19 mouse cellular contexts compared by ENCODE assay signal in genomic region chr6:30551193-30551515, GRCm38 (mm10). TPM values are rescaled to one million over a fixed set of nuclear protein-coding genes. Genes with fewer than 3 reads are reported as not detected.
A peak's percentile ranks its signal among the peaks of the same experiment; 100 is the strongest.
DNase-seq lines count a peak whose midpoint lies in the region; ATAC-seq and TF ChIP-seq lines count a peak whose summit lies in the region.
"Had no signal": no experiment of that assay in that cellular context is flagged by ENCODE, and none has a peak within 500 bp of the region (broad histone marks: within the 10 kb centered on the region; RNA-seq: fewer than 3 reads in every experiment).

No protein-coding gene starts in this region.

- no peak for DNase-seq in hindbrain, embryonic 10.5 days (ENCODE audit: low spot score)
- no peak for DNase-seq in heart, postnatal 36 days
- no peak for DNase-seq in left cerebral cortex, adult 18-20 months (ENCODE audit: low spot score in 2 of 2)
- DNase-seq in B cell, adult 2 months: no peak
- DNase-seq: adrenal gland, adult 8-10 months; cerebellum, adult 11 months; kidney, adult 18-20 months; layer of hippocampus, postnatal 36 days; lung, postnatal 4 days had no signal

- TF ChIP-seq POLR2A in embryonic fibroblast, embryonic 13.5 days (IDR thresholded peaks at IDR 0.05; ENCODE audit: low read depth, low read length): no peak

- no peak overlapping the region for H3K4me2 ChIP-seq in hindbrain, embryonic 16.5 days (ENCODE audit: low read length)
- H3K4me2 ChIP-seq in hindbrain, embryonic 15.5 days: no peak overlapping the region
- no peak overlapping the region for H3K4me2 ChIP-seq in midbrain, embryonic 16.5 days (ENCODE audit: low read length)

- no peak for ATAC-seq in hindbrain, embryonic 16.5 days
- ATAC-seq in hindbrain, embryonic 15.5 days (ENCODE audit: low FRiP score, low read depth): no peak
- ATAC-seq in midbrain, embryonic 16.5 days: no peak

- H3K4me3 ChIP-seq in hindbrain, embryonic 10.5 days: no peak overlapping the region; the same call in 1 of the 2 replicates
- H3K4me3 ChIP-seq in hindbrain, embryonic 16.5 days (ENCODE audit: low read length): no peak overlapping the region
- H3K4me3 ChIP-seq in embryonic fibroblast, embryonic 13.5 days (ENCODE audit: insufficient read depth, low read length): no peak overlapping the region
- no peak overlapping the region for H3K4me3 ChIP-seq in hindbrain, embryonic 15.5 days
- no peak overlapping the region for H3K4me3 ChIP-seq in midbrain, embryonic 16.5 days (ENCODE audit: low read depth, low read length)
- H3K4me3 ChIP-seq: neural tube, embryonic 12.5 days had no signal

- no peak overlapping the region for H3K9ac ChIP-seq in hindbrain, embryonic 16.5 days (ENCODE audit: low read depth, low read length)
- no peak overlapping the region for H3K9ac ChIP-seq in hindbrain, embryonic 15.5 days
- no peak overlapping the region for H3K9ac ChIP-seq in midbrain, embryonic 16.5 days (ENCODE audit: low read depth, low read length)
- H3K9ac ChIP-seq: liver, embryonic 14.5 days; neural tube, embryonic 12.5 days had no signal

- no peaks in the 10 kb centered on the region for H3K36me3 ChIP-seq in hindbrain, embryonic 10.5 days
- no peaks in the 10 kb centered on the region for H3K36me3 ChIP-seq in hindbrain, embryonic 16.5 days (ENCODE audit: control insufficient read depth, insufficient read depth, low read length)
- H3K36me3 ChIP-seq in hindbrain, embryonic 15.5 days: no peaks in the 10 kb centered on the region
- H3K36me3 ChIP-seq in midbrain, embryonic 16.5 days (ENCODE audit: control insufficient read depth, insufficient read depth, low read length): no peaks in the 10 kb centered on the region
- H3K36me3 ChIP-seq: heart, embryonic 13.5 days; neural tube, embryonic 12.5 days had no signal

- no peak for TF ChIP-seq CTCF in embryonic fibroblast, embryonic 13.5 days (IDR thresholded peaks at IDR 0.05; ENCODE audit: borderline replicate concordance, insufficient read depth, low read length)

- peaks cover 77% of the 10 kb centered on the region for H3K4me1 ChIP-seq in hindbrain, embryonic 10.5 days (replicated peaks)
- peaks cover 26% of the 10 kb centered on the region for H3K4me1 ChIP-seq in hindbrain, embryonic 16.5 days (ENCODE audit: control insufficient read depth, insufficient read depth, low read depth, low read length)
- H3K4me1 ChIP-seq in embryonic fibroblast, embryonic 13.5 days (ENCODE audit: control insufficient read depth, insufficient read depth, low read length): peaks cover 13% of the 10 kb centered on the region
- peaks cover 42% of the 10 kb centered on the region for H3K4me1 ChIP-seq in hindbrain, embryonic 15.5 days (replicated peaks)
- H3K4me1 ChIP-seq in midbrain, embryonic 16.5 days (ENCODE audit: control insufficient read depth, insufficient read depth, low read length): peaks cover 36% of the 10 kb centered on the region

- intact Hi-C loops in heart, postnatal 36 days (cut with DNase I): loop anchor here (5.0 kb wide), 1 partner anchor 101 kb away; no protein-coding TSS in a partner anchor

- no peaks in the 10 kb centered on the region for H3K9me3 ChIP-seq in hindbrain, embryonic 10.5 days
- H3K9me3 ChIP-seq in hindbrain, embryonic 16.5 days (ENCODE audit: control insufficient read depth, low read length): no peaks in the 10 kb centered on the region
- H3K9me3 ChIP-seq in hindbrain, embryonic 15.5 days: no peaks in the 10 kb centered on the region
- H3K9me3 ChIP-seq in midbrain, embryonic 16.5 days (replicated peaks; ENCODE audit: control insufficient read depth, low read length, poor library complexity, severe bottlenecking): no peaks in the 10 kb centered on the region
- H3K9me3 ChIP-seq: neural tube, embryonic 12.5 days had no signal

- H3K27ac ChIP-seq in hindbrain, embryonic 10.5 days: peak overlapping the region; percentile 91
- H3K27ac ChIP-seq in hindbrain, embryonic 16.5 days (ENCODE audit: low read depth, low read length): no peak overlapping the region
- 0 out of 2 replicates have a peak overlapping the region, but pooled peaks have one; percentile 30 for H3K27ac ChIP-seq in embryonic fibroblast, embryonic 13.5 days (ENCODE audit: insufficient read depth, low read length)
- 0 out of 2 replicates have a peak overlapping the region, but pooled peaks have one; percentile 79 for H3K27ac ChIP-seq in hindbrain, embryonic 15.5 days (replicated peaks)
- H3K27ac ChIP-seq in midbrain, embryonic 16.5 days (ENCODE audit: low read length): peak overlapping the region; percentile 79
- H3K27ac ChIP-seq: heart, embryonic 13.5 days; liver, embryonic 14.5 days; neural tube, embryonic 12.5 days had no signal

- H3K27me3 ChIP-seq in hindbrain, embryonic 10.5 days (ENCODE audit: insufficient read depth, poor library complexity, severe bottlenecking): no peaks in the 10 kb centered on the region
- no peaks in the 10 kb centered on the region for H3K27me3 ChIP-seq in hindbrain, embryonic 16.5 days (replicated peaks; ENCODE audit: control insufficient read depth, insufficient read depth, low read length)
- H3K27me3 ChIP-seq in hindbrain, embryonic 15.5 days: no peaks in the 10 kb centered on the region
- no peaks in the 10 kb centered on the region for H3K27me3 ChIP-seq in midbrain, embryonic 16.5 days (ENCODE audit: control insufficient read depth, insufficient read depth, low read depth, low read length)
- H3K27me3 ChIP-seq: heart, embryonic 13.5 days; neural tube, embryonic 12.5 days had no signal

RNA-seq across cellular contexts. Expression of gene Cpa2, which starts 9.8 kb away (rescaled TPM):
- 19.6 and 20.0 TPM in 2 replicates for polyA plus RNA-seq in hindbrain, embryonic 10.5 days (2016; fragmentation: Nextera tagmentation; extraction: Ambion mirVana)
- 7.6 and 9.7 TPM in 2 replicates for polyA plus RNA-seq in hindbrain, embryonic 16.5 days (2015; fragmentation: Nextera tagmentation; extraction: Ambion mirVana)
- 1.2 TPM in 1 of 2 replicates, not detected in the other for polyA plus RNA-seq in embryonic fibroblast, embryonic 13.5 days (2011; ENCODE audit: insufficient read length, low read depth, missing spikeins)
- 7.3 and 8.5 TPM in 2 replicates for polyA plus RNA-seq in hindbrain, embryonic 15.5 days (2015; fragmentation: Nextera tagmentation; extraction: Ambion mirVana)
- 9.0 and 10.2 TPM in 2 replicates for polyA plus RNA-seq in midbrain, embryonic 16.5 days (2015; fragmentation: Nextera tagmentation; extraction: Ambion mirVana)
- not detected for total RNA-seq in heart, postnatal 36 days (2021)
- 1 to 10 TPM; 1.9 to 2.0 TPM for total RNA-seq in left cerebral cortex, adult 18-20 months (2021)
- total RNA-seq: gastrocnemius, adult 18-20 months had no signal
- polyA plus RNA-seq: C2C12 had no signal

RNA-seq across cellular contexts. Expression of gene Cpa4, which starts 17.0 kb away (rescaled TPM):
- 1.4 and 2.5 TPM in 2 replicates for polyA plus RNA-seq in hindbrain, embryonic 10.5 days (2016; fragmentation: Nextera tagmentation; extraction: Ambion mirVana)
- polyA plus RNA-seq in hindbrain, embryonic 16.5 days (2015; fragmentation: Nextera tagmentation; extraction: Ambion mirVana): 0.84 and 0.85 TPM in 2 replicates
- 1.5 and 2.1 TPM in 2 replicates for polyA plus RNA-seq in embryonic fibroblast, embryonic 13.5 days (2011; ENCODE audit: insufficient read length, low read depth, missing spikeins)
- 0.52 and 0.96 TPM in 2 replicates for polyA plus RNA-seq in hindbrain, embryonic 15.5 days (2015; fragmentation: Nextera tagmentation; extraction: Ambion mirVana)
- 1.0 and 1.4 TPM in 2 replicates for polyA plus RNA-seq in midbrain, embryonic 16.5 days (2015; fragmentation: Nextera tagmentation; extraction: Ambion mirVana)
- total RNA-seq in heart, postnatal 36 days (2021): not detected
- total RNA-seq in left cerebral cortex, adult 18-20 months (2021): under 1 TPM; 0.19 to 0.21 TPM
- total RNA-seq: gastrocnemius, adult 18-20 months; layer of hippocampus, postnatal 36 days had no signal
- polyA plus RNA-seq: C2C12; testis, adult 2 months had no signal

RNA-seq across cellular contexts. Expression of gene Ssmem1, which starts 41.5 kb away (rescaled TPM):
- 0.34 and 0.35 TPM in 2 replicates for polyA plus RNA-seq in hindbrain, embryonic 10.5 days (2016; fragmentation: Nextera tagmentation; extraction: Ambion mirVana)
- 0.15 and 0.19 TPM in 2 replicates for polyA plus RNA-seq in hindbrain, embryonic 16.5 days (2015; fragmentation: Nextera tagmentation; extraction: Ambion mirVana)
- not detected in 2 replicates for polyA plus RNA-seq in embryonic fibroblast, embryonic 13.5 days (2011; ENCODE audit: insufficient read length, low read depth, missing spikeins)
- 0.22 TPM in 1 of 2 replicates, not detected in the other for polyA plus RNA-seq in hindbrain, embryonic 15.5 days (2015; fragmentation: Nextera tagmentation; extraction: Ambion mirVana)
- polyA plus RNA-seq in midbrain, embryonic 16.5 days (2015; fragmentation: Nextera tagmentation; extraction: Ambion mirVana): 0.14 TPM in 1 of 2 replicates, not detected in the other
- under 1 TPM; 0.22 to 0.31 TPM for total RNA-seq in heart, postnatal 36 days (2021)
- under 1 TPM; 0.52 to 0.74 TPM for total RNA-seq in left cerebral cortex, adult 18-20 months (2021)
- total RNA-seq: gastrocnemius, adult 18-20 months had no signal
- polyA plus RNA-seq: heart, embryonic 13.5 days had no signal

RNA-seq across cellular contexts. Expression of gene Tmem209, which starts 41.6 kb away (rescaled TPM):
- polyA plus RNA-seq in hindbrain, embryonic 10.5 days (2016; fragmentation: Nextera tagmentation; extraction: Ambion mirVana): 38.3 and 40.3 TPM in 2 replicates
- 25.6 and 31.4 TPM in 2 replicates for polyA plus RNA-seq in hindbrain, embryonic 16.5 days (2015; fragmentation: Nextera tagmentation; extraction: Ambion mirVana)
- polyA plus RNA-seq in embryonic fibroblast, embryonic 13.5 days (2011; ENCODE audit: insufficient read length, low read depth, missing spikeins): 68.8 and 84.7 TPM in 2 replicates
- polyA plus RNA-seq in hindbrain, embryonic 15.5 days (2015; fragmentation: Nextera tagmentation; extraction: Ambion mirVana): 25.4 and 30.3 TPM in 2 replicates
- polyA plus RNA-seq in midbrain, embryonic 16.5 days (2015; fragmentation: Nextera tagmentation; extraction: Ambion mirVana): 30.3 TPM in 2 replicates
- total RNA-seq in heart, postnatal 36 days (2021): 1 to 10 TPM; 8.3 to 8.4 TPM
- total RNA-seq in left cerebral cortex, adult 18-20 months (2021): 10 to 100 TPM; 21.7 to 24.8 TPM

RNA-seq across cellular contexts. Expression of gene Cpa5, which starts 59.7 kb away (rescaled TPM):
- 0.08 and 0.44 TPM in 2 replicates for polyA plus RNA-seq in hindbrain, embryonic 10.5 days (2016; fragmentation: Nextera tagmentation; extraction: Ambion mirVana)
- polyA plus RNA-seq in hindbrain, embryonic 16.5 days (2015; fragmentation: Nextera tagmentation; extraction: Ambion mirVana): 0.09 and 0.12 TPM in 2 replicates
- polyA plus RNA-seq in embryonic fibroblast, embryonic 13.5 days (2011; ENCODE audit: insufficient read length, low read depth, missing spikeins): not detected in 2 replicates
- not detected in 2 replicates for polyA plus RNA-seq in hindbrain, embryonic 15.5 days (2015; fragmentation: Nextera tagmentation; extraction: Ambion mirVana)
- polyA plus RNA-seq in midbrain, embryonic 16.5 days (2015; fragmentation: Nextera tagmentation; extraction: Ambion mirVana): not detected in 2 replicates
- not detected for total RNA-seq in heart, postnatal 36 days (2021)
- total RNA-seq in left cerebral cortex, adult 18-20 months (2021): not detected
- total RNA-seq: adrenal gland, adult 8-10 months; gastrocnemius, adult 18-20 months; layer of hippocampus, postnatal 36 days had no signal
- polyA plus RNA-seq: C2C12; neural tube, embryonic 12.5 days had no signal
